Mouse (Mus musculus) forebrain, embryonic 14.5 days (tissue): ENCODE data around the gene Plin3. TPM values are rescaled to one million over a fixed set of nuclear protein-coding genes. Genes with fewer than 3 reads are reported as not detected.

Experiments used
- ATAC-seq: fragments of 200-750 bp; cut with Nextera tagmentation; 2 replicates; pipeline ENCODE4 v1.8.0; 2017; ENCODE audit warnings: mild to moderate bottlenecking, moderate library complexity
- DNase-seq: peaks from one replicate; pipeline ENCODE4 v3.0.0-alpha.2; 2015; ENCODE audit warnings: low spot score
- H3K27ac ChIP-seq: fragments of 300-500 bp; sonication (generic); 2 replicates; pipeline ENCODE4 v1.5.1; 2014; ENCODE audit warnings: low read depth, mild to moderate bottlenecking, control low read depth, low read length, moderate library complexity
- H3K27me3 ChIP-seq: fragments of 300-500 bp; sonication (generic); replicated peaks from 2 replicates; pipeline ENCODE4 v1.6.1; 2014; ENCODE audit warnings: low read length, control low read depth, mixed read lengths; ENCODE audit not compliant: control insufficient read depth, insufficient read depth
- H3K36me3 ChIP-seq: fragments of 300-500 bp; sonication (generic); 2 replicates; pipeline ENCODE4 v1.6.1; 2014; ENCODE audit warnings: low read length, control low read depth; ENCODE audit not compliant: control insufficient read depth, insufficient read depth
- H3K4me1 ChIP-seq: fragments of 300-500 bp; sonication (generic); 2 replicates; pipeline ENCODE4 v1.6.1; 2014; ENCODE audit warnings: antibody characterized with exemption, low read length, control low read depth; ENCODE audit not compliant: control insufficient read depth, insufficient read depth
- H3K4me2 ChIP-seq: fragments of 300-500 bp; sonication (generic); 2 replicates; pipeline ENCODE4 v1.6.1; 2014; ENCODE audit warnings: mild to moderate bottlenecking, control low read depth, low read length
- H3K4me3 ChIP-seq: fragments of 300-500 bp; sonication (generic); 2 replicates; pipeline ENCODE4 v1.5.1; 2014; ENCODE audit warnings: low read depth, low read length, control low read depth
- H3K9ac ChIP-seq: fragments of 300-500 bp; sonication (generic); 2 replicates; pipeline ENCODE4 v1.6.1; 2014; ENCODE audit warnings: mild to moderate bottlenecking, low read length, control low read depth, moderate library complexity
- H3K9me3 ChIP-seq: fragments of 300-500 bp; sonication (generic); replicated peaks from 2 replicates; pipeline ENCODE4 v1.6.1; 2016; ENCODE audit warnings: low read length, control low read depth, mixed read lengths; ENCODE audit not compliant: control insufficient read depth
- WGBS: fragments of 180-500 bp; shearing (Covaris S2); extraction: QIAGEN DNeasy Blood & Tissue Kit; methylation state at CpG from one replicate; pipeline ENCODE4 v1.1.7; 2014; 5-methylcytosine and 5-hydroxymethylcytosine counted together
- polyA plus RNA-seq: library from polyadenylated mRNA; unstranded; fragments of >200 nt; fragmentation: Nextera tagmentation; extraction: Ambion mirVana; gene quantifications from 2 replicates; pipeline ENCODE4 v1.2.1, GENCODE M21; 2014

Gene Plin3
- polyA plus RNA-seq, 1 experiment from 2014 or later, result 17.8 TPM

GRCm38 (mm10) chr17:56326153-56327147 lies 33.8 kb upstream of the Plin3 start:
- DNase-seq (peak; percentile 45), ATAC-seq (peak; percentile 56)
- Histone ChIP-seq H3K4me3 (peak overlapping the region; percentile 89), H3K4me2 (peak overlapping the region; percentile 84), H3K36me3 (peaks cover 8% of the 10 kb centered on the region; the same call in 1 of the 2 replicates), H3K27me3 (no peaks in the 10 kb centered on the region), H3K9me3 (no peaks in the 10 kb centered on the region), H3K9ac (peak overlapping the region; percentile 93), H3K4me1 (peaks cover 14% of the 10 kb centered on the region), H3K27ac (peak overlapping the region; percentile 96)
- WGBS, result 2% methylated on average over 61 of the region's 67 CpGs

GRCm38 (mm10) chr17:56325450-56326152 lies 32.9 kb upstream of the Plin3 start, which contains the start of gene Kdm4b:
Gene Kdm4b (plus strand): TSS chr17:56326062.
- H3K4me1 ChIP-seq, result peaks cover 14% of the 10 kb centered on the region
- under 1% methylated on average over 56 of the region's 57 CpGs for whole genome bisulfite sequencing
- no peaks in the 10 kb centered on the region for H3K27me3 ChIP-seq
- no peaks in the 10 kb centered on the region for H3K9me3 ChIP-seq
- peak within 1 kb of the TSS; percentile 89 for H3K4me3 ChIP-seq
- peak within 1 kb of the TSS; percentile 96 for H3K27ac ChIP-seq
- peak within 1 kb of the TSS; percentile 93 for H3K9ac ChIP-seq
- peaks cover 12% of the 10 kb centered on the region; the same call in 1 of the 2 replicates for H3K36me3 ChIP-seq
- ATAC-seq (peak; percentile 100), DNase-seq (peak; percentile 100)
- peak within 1 kb of the TSS; percentile 84 for H3K4me2 ChIP-seq

- H3K36me3 ChIP-seq, result peaks cover 20% of the 10 kb centered on the region; the same call in 1 of the 2 replicates
Measured at GRCm38 (mm10) chr17:56324419-56324818, 31.7 kb upstream of the Plin3 start.

GRCm38 (mm10) chr17:56309191-56309945 lies 16.7 kb upstream of the Plin3 start:
- WGBS, result 88% methylated on average over 15 of the region's 15 CpGs
- Histone ChIP-seq H3K9ac (no peak overlapping the region), H3K4me1 (peaks cover 13% of the 10 kb centered on the region), H3K4me2 (no peak overlapping the region), H3K27ac (no peak overlapping the region), H3K36me3 (peaks cover 69% of the 10 kb centered on the region), H3K9me3 (no peaks in the 10 kb centered on the region), H3K4me3 (no peak overlapping the region), H3K27me3 (no peaks in the 10 kb centered on the region)
- ATAC-seq, result no peak
- DNase-seq, result no peak

More at GRCm38 (mm10) chr17:56324419-56324818, 31.7 kb upstream of the Plin3 start:
- ATAC-seq (no peak), DNase-seq (no peak)
- Histone ChIP-seq H3K9ac (no peak overlapping the region), H3K27me3 (no peaks in the 10 kb centered on the region), H3K27ac (no peak overlapping the region), H3K9me3 (no peaks in the 10 kb centered on the region), H3K4me3 (no peak overlapping the region), H3K4me1 (peaks cover 14% of the 10 kb centered on the region), H3K4me2 (no peak overlapping the region)
- 69% methylated on average over 3 of the region's 3 CpGs for WGBS

GRCm38 (mm10) chr17:56308088-56308487 lies 15.4 kb upstream of the Plin3 start:
- Histone ChIP-seq H3K9ac (0 out of 2 replicates have a peak overlapping the region, but pooled peaks have one; percentile 25), H3K4me3 (no peak overlapping the region), H3K27me3 (no peaks in the 10 kb centered on the region), H3K4me1 (peaks cover 19% of the 10 kb centered on the region), H3K4me2 (no peak overlapping the region), H3K9me3 (no peaks in the 10 kb centered on the region), H3K36me3 (peaks cover 57% of the 10 kb centered on the region), H3K27ac (no peak overlapping the region)
- ATAC-seq, result no peak
- 84% methylated on average over 6 of the region's 6 CpGs for WGBS
- no peak for DNase-seq

- ATAC-seq (no peak), DNase-seq (no peak)
- Histone ChIP-seq H3K9ac (0 out of 2 replicates have a peak overlapping the region, but pooled peaks have one; percentile 69), H3K4me2 (peak overlapping the region; percentile 88; the same call in 1 of the 2 replicates), H3K27me3 (no peaks in the 10 kb centered on the region), H3K36me3 (peaks cover 37% of the 10 kb centered on the region), H3K4me3 (no peak overlapping the region), H3K9me3 (no peaks in the 10 kb centered on the region), H3K27ac (no peak overlapping the region), H3K4me1 (peaks cover 24% of the 10 kb centered on the region)
- WGBS, result 53% methylated on average over 8 of the region's 8 CpGs
Measured at GRCm38 (mm10) chr17:56305826-56306225, 13.2 kb upstream of the Plin3 start.

- no peak for ATAC-seq
- Histone ChIP-seq H3K4me3 (peak overlapping the region; percentile 76), H3K27me3 (no peaks in the 10 kb centered on the region), H3K36me3 (peaks cover 31% of the 10 kb centered on the region), H3K4me2 (peak overlapping the region; percentile 88), H3K9me3 (no peaks in the 10 kb centered on the region), H3K4me1 (peaks cover 24% of the 10 kb centered on the region), H3K27ac (no peak overlapping the region), H3K9ac (peak overlapping the region; percentile 69)
- WGBS, result 29% methylated on average over 9 of the region's 9 CpGs
- DNase-seq, result no peak
Measured at GRCm38 (mm10) chr17:56305156-56305555, 12.5 kb upstream of the Plin3 start.

- DNase-seq (no peak), ATAC-seq (no peak)
- H3K36me3 ChIP-seq, result peaks cover 28% of the 10 kb centered on the region
- WGBS, result 18% methylated on average over 11 of the region's 11 CpGs
- H3K4me3 ChIP-seq, result peak overlapping the region; percentile 76
- peak overlapping the region; percentile 88 for H3K4me2 ChIP-seq
- H3K9ac ChIP-seq, result peak overlapping the region; percentile 69
- H3K9me3 ChIP-seq, result no peaks in the 10 kb centered on the region
- H3K27me3 ChIP-seq, result no peaks in the 10 kb centered on the region
- peaks cover 24% of the 10 kb centered on the region for H3K4me1 ChIP-seq
- H3K27ac ChIP-seq, result no peak overlapping the region
Measured at GRCm38 (mm10) chr17:56304718-56305117, 12.0 kb upstream of the Plin3 start.
